Mouse (Mus musculus) Patski (cell line): Measurements from ENCODE around the gene Rab40c. TPM values are rescaled to one million over a fixed set of nuclear protein-coding genes. Genes with fewer than 3 reads are reported as not detected.

ENCODE experiments used
- ATAC-seq: fragments of 100-300 bp; one replicate; pipeline ENCODE4 v1.8.0; 2021
- CTCF ChIA-PET: fragments of 350-600 bp; sonication (Branson Sonifier 250); formaldehyde crosslinking; loops from one replicate; lab custom pipeline; 2022; ENCODE audit warnings: inconsistent platforms; lab: Charles Lee
- POLR2A ChIA-PET: fragments of 350-600 bp; sonication (Branson Sonifier 250); formaldehyde crosslinking; loops from one replicate; lab custom pipeline; 2022; ENCODE audit warnings: antibody characterized with exemption, inconsistent platforms; lab: Charles Lee
- DNase-seq: peaks from one replicate; pipeline ENCODE4 v3.0.0-alpha.2; 2011; ENCODE audit warnings: low read depth, low spot score
- H3K27me3 ChIP-seq: fragments of 371-371 bp; one replicate; pipeline ENCODE4 v1.5.1; 2021
- CTCF ChIP-seq: fragments of 100-300 bp; IDR thresholded peaks from one replicate; pipeline ENCODE4 v1.5.1; 2021
- in situ Hi-C: fragments of 300-500 bp; cut with MboI; formaldehyde crosslinking; loops from 3 replicates; pipeline ENCODE4 v1.11.1; 2018; ENCODE audit warnings: low pct_unique_long_range_greater_than_20kb, mixed read lengths
- polyA plus RNA-seq: library from polyadenylated mRNA; unstranded; gene quantifications from one replicate; pipeline ENCODE4 v1.2.3, GENCODE M21; 2021

The Rab40c gene
- polyA plus RNA-seq, 1 experiment from 2014 or later, result 20.2 TPM

GRCm38 (mm10) chr17:25869498-25869897, 50.0 kb downstream of the Rab40c start:
- no peak for DNase-seq
- in situ Hi-C loops, result no loop called here
- CTCF ChIA-PET, result interaction anchor here (1.3 to 1.4 kb wide), 2 partner anchors 10 to 22 kb away, joined by 3 to 4 read pairs; no protein-coding TSS in a partner anchor
- POLR2A ChIA-PET, result interaction anchor here (0.8 kb wide), 1 partner anchor 37 kb away, joined by 3 read pairs; no protein-coding TSS in a partner anchor
- TF ChIP-seq CTCF, result no peak
- no peak for ATAC-seq
- H3K27me3 ChIP-seq, result no peaks in the 10 kb centered on the region

DNA sequence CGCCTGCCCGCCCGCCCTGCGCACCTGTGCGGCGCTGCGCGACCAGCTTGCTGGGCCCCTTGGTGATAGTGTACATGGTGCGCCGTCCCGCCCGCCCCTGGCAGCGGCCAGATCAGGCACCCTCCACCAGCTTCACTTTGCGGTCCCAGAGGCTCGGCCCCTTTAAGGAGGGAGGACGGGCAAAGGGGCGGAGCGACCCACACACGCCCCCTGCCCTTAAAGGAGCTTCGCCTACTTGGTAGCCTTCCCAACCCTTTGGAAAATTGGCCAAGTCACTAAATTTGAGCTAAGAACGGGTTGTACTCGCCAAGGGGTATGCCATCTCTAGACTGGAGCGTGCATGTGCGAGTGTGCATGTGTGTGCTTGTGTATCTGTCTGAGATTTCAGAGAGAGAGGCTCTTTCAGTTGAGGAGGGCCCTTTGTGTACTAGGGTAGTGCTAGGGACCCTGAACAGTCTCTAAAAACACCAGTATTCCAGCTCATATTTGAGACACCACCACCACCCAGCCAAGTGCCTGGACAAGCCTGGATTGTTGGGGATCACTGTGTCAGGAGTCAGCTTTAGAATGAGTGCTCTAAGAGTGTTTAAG, 50.8 kb downstream of the Rab40c start, which contains the start of gene Mcrip2:
Gene Mcrip2, minus strand, starts transcription at position 164 of the 591 bp plus-strand sequence.
- POLR2A ChIA-PET, result interaction anchor here (0.8 to 1.6 kb wide), 3 partner anchors 9 to 37 kb away, joined by 3 to 8 read pairs (median 3); no protein-coding TSS in a partner anchor
- in situ Hi-C loops, result no loop called here
- DNase-seq (no peak), ATAC-seq (peak; percentile 49)
- no peak for TF ChIP-seq CTCF
- CTCF ChIA-PET, result interaction anchor here (0.6 to 1.4 kb wide), 3 partner anchors 11 to 35 kb away, joined by 3 to 4 read pairs (median 3); partner anchors contain the start of gene Stub1
- no peaks in the 10 kb centered on the region for H3K27me3 ChIP-seq

DNA sequence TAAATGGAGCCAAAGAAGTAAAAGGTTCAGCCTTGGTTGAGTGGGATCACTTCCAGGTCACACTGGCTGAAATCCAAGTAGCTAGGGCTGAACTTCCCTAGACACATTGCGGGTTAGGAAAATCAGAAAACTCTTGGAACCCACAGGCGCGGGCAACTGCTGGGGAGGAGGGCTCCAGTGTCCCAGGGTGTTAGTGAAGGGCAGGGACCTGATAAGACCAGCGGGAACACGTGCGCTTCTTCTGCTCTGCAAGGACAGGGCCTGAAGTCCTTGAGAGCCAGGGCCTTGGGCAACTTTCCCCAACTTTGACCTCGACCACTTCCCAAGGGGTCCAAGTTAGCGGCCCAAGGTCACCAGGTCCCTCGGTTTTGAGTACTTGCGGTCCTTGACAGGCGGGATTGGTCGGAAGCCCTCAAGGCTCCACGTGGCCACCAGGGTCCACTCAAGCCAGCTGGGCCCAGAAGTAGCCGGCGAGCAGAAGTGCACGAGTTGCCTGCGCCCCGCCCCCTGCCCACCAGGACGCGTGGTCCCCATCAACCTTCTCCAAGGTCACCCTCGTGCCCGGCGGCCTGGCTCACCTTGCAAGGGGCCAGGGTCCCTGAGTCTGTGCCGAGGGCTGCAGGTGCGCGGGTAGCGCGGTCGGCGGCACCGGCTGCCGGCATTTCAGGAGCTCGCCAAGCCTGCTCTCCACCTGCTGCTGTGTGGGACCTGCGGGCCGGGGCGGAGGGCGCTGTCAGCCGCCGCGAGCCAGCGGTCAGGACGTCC, 51.5 kb downstream of the Rab40c start:
- no peak for TF ChIP-seq CTCF
- in situ Hi-C loops, result no loop called here
- no peak for DNase-seq
- H3K27me3 ChIP-seq, result no peaks in the 10 kb centered on the region
- CTCF ChIA-PET, result interaction anchor here (0.6 to 1.4 kb wide), 3 partner anchors 11 to 142 kb away, joined by 3 to 4 read pairs (median 3); partner anchors contain the start of gene Stub1
- peak; percentile 45 for ATAC-seq
- POLR2A ChIA-PET, result interaction anchor here (1.3 to 1.6 kb wide), 2 partner anchors 9 to 11 kb away, joined by 3 to 8 read pairs; no protein-coding TSS in a partner anchor

DNA sequence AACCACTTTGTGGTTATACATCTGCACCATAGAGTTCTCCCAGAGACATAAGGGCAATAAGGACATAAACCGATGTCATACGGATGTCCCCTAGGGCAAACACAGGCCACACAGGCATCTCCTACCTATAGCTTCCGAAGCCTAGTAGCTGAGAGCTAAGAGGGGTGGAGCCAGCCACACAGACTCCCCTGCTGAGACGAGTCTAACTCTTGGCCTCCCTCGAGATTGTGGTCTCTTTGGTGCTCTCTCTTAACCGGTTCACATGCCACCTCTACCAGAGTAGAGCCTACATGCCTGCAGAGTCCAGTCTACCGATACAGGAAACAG, 52.1 kb downstream of the Rab40c start:
- DNase-seq, result no peak
- ChIA-PET POLR2A (interaction anchor here (1.6 kb wide), 1 partner anchor 10 kb away, joined by 8 read pairs; no protein-coding TSS in a partner anchor), CTCF (interaction anchor here (1.3 kb wide), 1 partner anchor 142 kb away, joined by 3 read pairs; no protein-coding TSS in a partner anchor)
- ATAC-seq, result no peak
- in situ Hi-C loops, result no loop called here
- H3K27me3 ChIP-seq, result no peaks in the 10 kb centered on the region
- TF ChIP-seq CTCF, result no peak

DNA sequence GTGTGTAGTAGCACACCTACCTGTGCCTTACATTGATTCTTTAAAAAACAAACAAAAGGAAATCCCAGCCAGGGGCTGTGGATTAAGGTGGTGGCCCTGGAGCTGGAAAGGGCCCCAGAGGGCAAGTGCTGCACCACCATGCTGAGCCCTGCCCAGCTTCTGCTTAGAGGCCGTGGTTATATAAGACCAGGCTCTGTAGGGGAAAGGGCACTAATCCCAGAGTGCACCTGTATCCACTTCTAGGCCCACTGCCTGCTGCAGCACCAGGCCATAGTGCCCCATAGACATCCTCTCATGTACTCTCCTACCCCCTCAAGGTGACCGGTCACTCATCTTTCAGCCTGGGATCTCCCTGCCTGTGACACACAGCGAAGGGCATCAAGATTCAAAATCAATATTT, 53.4 kb downstream of the Rab40c start:
- DNase-seq (no peak), ATAC-seq (no peak)
- in situ Hi-C loops, result no loop called here
- TF ChIP-seq CTCF, result no peak
- ChIA-PET POLR2A (no interaction called here), CTCF (no interaction called here)
- no peaks in the 10 kb centered on the region for H3K27me3 ChIP-seq

DNA sequence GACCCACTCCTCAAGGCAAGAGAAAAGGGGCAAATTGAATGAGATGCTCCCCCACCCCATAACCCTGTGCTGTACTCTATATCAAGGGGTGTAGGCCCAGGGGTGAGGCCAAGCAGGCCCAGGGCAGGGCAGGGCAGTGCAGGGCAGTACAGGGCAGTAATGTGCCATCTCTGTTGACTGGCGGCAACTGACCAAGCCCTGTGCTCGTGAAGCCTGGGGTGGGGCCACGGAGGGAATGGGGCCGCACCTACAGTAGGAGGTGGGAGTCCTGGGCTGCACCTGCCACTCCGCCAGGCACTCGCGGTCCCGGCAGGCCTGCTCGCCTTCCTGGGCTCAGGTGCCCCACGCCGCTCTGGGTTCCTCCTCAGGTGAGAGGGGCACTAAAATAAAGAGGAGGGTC, 54.2 kb downstream of the Rab40c start:
- POLR2A ChIA-PET, result no interaction called here
- no peak for TF ChIP-seq CTCF
- H3K27me3 ChIP-seq, result no peaks in the 10 kb centered on the region
- DNase-seq (no peak), ATAC-seq (no peak)
- in situ Hi-C loops, result no loop called here
- CTCF ChIA-PET, result no interaction called here

GRCm38 (mm10) chr17:25864311-25864710, 55.2 kb downstream of the Rab40c start:
- ATAC-seq, result no peak
- POLR2A ChIA-PET, result interaction anchor here (0.5 kb wide), 1 partner anchor 10 kb away, joined by 3 read pairs; no protein-coding TSS in a partner anchor
- no peaks in the 10 kb centered on the region for H3K27me3 ChIP-seq
- DNase-seq, result no peak
- in situ Hi-C loops, result no loop called here
- no peak for TF ChIP-seq CTCF
- CTCF ChIA-PET, result no interaction called here

DNA sequence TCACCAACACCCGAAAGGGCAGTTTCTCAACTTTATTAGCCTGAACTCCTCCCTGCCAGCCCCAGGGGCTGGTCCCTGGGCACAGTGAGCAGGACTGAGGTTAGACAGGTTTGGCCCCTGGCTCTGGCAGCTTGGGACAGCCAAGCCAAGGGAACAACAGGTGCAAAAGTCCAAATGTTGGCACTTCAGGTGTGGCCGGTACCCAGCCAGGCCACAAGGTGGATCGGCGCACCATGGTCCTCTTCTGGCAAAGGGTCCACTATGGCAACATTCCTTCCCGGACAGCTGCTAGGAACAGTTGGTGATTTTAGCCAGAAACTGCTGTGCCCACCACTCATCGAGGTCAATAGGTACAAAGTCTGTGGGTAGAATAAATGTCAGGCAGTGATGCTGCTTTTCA, 55.8 kb downstream of the Rab40c start:
- ChIA-PET CTCF (no interaction called here), POLR2A (no interaction called here)
- ATAC-seq (no peak), DNase-seq (no peak)
- H3K27me3 ChIP-seq, result no peaks in the 10 kb centered on the region
- TF ChIP-seq CTCF, result no peak
- in situ Hi-C loops, result no loop called here

- H3K27me3 ChIP-seq, result no peaks in the 10 kb centered on the region
- in situ Hi-C loops, result no loop called here
- DNase-seq (no peak), ATAC-seq (no peak)
- ChIA-PET CTCF (interaction anchor here (1.3 kb wide), 2 partner anchors 10 to 14 kb away, joined by 3 to 4 read pairs; no protein-coding TSS in a partner anchor), POLR2A (interaction anchor here (0.6 to 1.7 kb wide), 7 partner anchors 13 to 115 kb away, joined by 3 to 7 read pairs (median 4); partner anchors contain the start of genes Mettl26, Rhbdl1 and Stub1)
- TF ChIP-seq CTCF, result no peak
These were observed 57.6 kb downstream of the Rab40c start for GRCm38 (mm10) chr17:25861704-25862612.
